In the genomic region with DNA sequence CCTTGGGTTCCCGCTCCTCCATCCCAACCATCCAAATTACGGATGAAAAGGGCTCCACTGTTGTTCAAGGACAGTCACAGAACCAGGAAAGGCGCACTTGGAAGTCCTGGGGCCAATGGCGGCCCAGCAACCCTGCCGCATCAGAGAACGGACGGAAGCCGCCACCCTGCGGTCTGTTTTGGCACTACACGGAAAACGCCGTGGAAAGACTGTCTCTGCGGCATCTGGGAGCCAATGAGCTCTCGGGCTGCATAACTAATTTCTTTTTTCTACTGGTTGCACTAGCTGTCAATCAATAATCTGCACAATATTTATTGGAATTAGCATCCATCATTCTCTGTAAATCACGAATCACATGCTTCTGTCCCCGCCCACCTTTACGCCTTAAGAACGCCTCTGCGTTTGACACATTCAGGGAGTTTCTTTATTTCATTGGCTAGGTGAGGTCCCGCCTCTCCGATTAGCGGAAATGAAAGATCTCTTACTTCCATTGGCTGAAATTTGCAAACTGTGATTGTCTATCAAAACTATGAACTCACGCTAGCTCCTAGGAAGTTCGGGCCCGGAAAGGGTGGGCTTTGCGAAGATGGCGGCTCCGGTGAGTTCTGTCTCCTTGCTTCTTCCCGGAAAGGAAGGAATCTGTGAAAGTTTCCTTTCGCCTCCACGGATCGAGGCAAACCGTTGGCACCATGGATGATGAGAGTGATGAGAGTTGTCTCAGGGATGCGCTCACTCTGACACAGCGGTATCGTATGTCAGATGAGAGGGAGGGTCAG, we compare ENCODE assay signal across 7 mouse cellular contexts. TPM values are rescaled to one million over a fixed set of nuclear protein-coding genes. Genes with fewer than 3 reads are reported as not detected.
DNase-seq lines count a peak whose midpoint lies in the region; ATAC-seq and TF ChIP-seq lines count a peak whose summit lies in the region.

A gene (plus strand): TSS at position 464 of the 776 bp plus-strand sequence.

- peak; percentile 93 for TF ChIP-seq CTCF in intestine, postnatal 0 days (IDR thresholded peaks at IDR 0.05; ENCODE audit: low read depth)
- TF ChIP-seq CTCF in small intestine, adult 2 months (IDR thresholded peaks at IDR 0.05; ENCODE audit: extremely low read depth, insufficient read length, insufficient replicate concordance, low read depth, low read length): peak; percentile 81

- peaks cover 7% of the 10 kb centered on the region for H3K4me1 ChIP-seq in embryonic facial prominence, embryonic 10.5 days
- H3K4me1 ChIP-seq in intestine, postnatal 0 days (replicated peaks; ENCODE audit: control insufficient read depth, insufficient read depth, low read length): no peaks in the 10 kb centered on the region
- H3K4me1 ChIP-seq in midbrain, embryonic 12.5 days: peaks cover 13% of the 10 kb centered on the region
- H3K4me1 ChIP-seq in small intestine, adult 2 months (ENCODE audit: control insufficient read depth, insufficient read depth, insufficient read length, low read length): no peaks in the 10 kb centered on the region

- H3K36me3 ChIP-seq in embryonic facial prominence, embryonic 10.5 days (replicated peaks): peaks cover 30% of the 10 kb centered on the region
- peaks cover 8% of the 10 kb centered on the region; the same call in 1 of the 2 replicates for H3K36me3 ChIP-seq in intestine, postnatal 0 days (ENCODE audit: control insufficient read depth, insufficient read depth)
- H3K36me3 ChIP-seq in midbrain, embryonic 12.5 days: peaks cover 12% of the 10 kb centered on the region; the same call in 1 of the 2 replicates
- peaks cover 8% of the 10 kb centered on the region; the same call in 1 of the 2 replicates for H3K36me3 ChIP-seq in small intestine, adult 2 months (ENCODE audit: control insufficient read depth, insufficient read depth, low read length)

- no peaks in the 10 kb centered on the region for H3K27me3 ChIP-seq in embryonic facial prominence, embryonic 10.5 days (replicated peaks; ENCODE audit: low read depth, poor library complexity, severe bottlenecking)
- H3K27me3 ChIP-seq in intestine, postnatal 0 days (replicated peaks; ENCODE audit: control insufficient read depth, insufficient read depth, low read length): no peaks in the 10 kb centered on the region
- H3K27me3 ChIP-seq in midbrain, embryonic 12.5 days: no peaks in the 10 kb centered on the region
- no peaks in the 10 kb centered on the region for H3K27me3 ChIP-seq in small intestine, adult 2 months (ENCODE audit: control insufficient read depth, insufficient read depth, low read length)

- H3K4me2 ChIP-seq in intestine, postnatal 0 days (replicated peaks; ENCODE audit: low read depth): peak within 1 kb of the TSS; percentile 77
- H3K4me2 ChIP-seq in midbrain, embryonic 12.5 days (replicated peaks): peak within 1 kb of the TSS; percentile 91

- peak within 1 kb of the TSS; percentile 96 for H3K27ac ChIP-seq in embryonic facial prominence, embryonic 10.5 days (replicated peaks)
- peak within 1 kb of the TSS; percentile 83 for H3K27ac ChIP-seq in intestine, postnatal 0 days (ENCODE audit: low read depth, low read length)
- H3K27ac ChIP-seq in midbrain, embryonic 12.5 days (replicated peaks): peak within 1 kb of the TSS; percentile 88
- H3K27ac ChIP-seq in small intestine, adult 2 months (ENCODE audit: insufficient read depth, low read depth, low read length): peak within 1 kb of the TSS; percentile 90

- no peaks in the 10 kb centered on the region for H3K9me3 ChIP-seq in embryonic facial prominence, embryonic 10.5 days
- no peaks in the 10 kb centered on the region for H3K9me3 ChIP-seq in intestine, postnatal 0 days (ENCODE audit: control insufficient read depth)
- no peaks in the 10 kb centered on the region for H3K9me3 ChIP-seq in midbrain, embryonic 12.5 days

- peak; percentile 97 for ATAC-seq in intestine, postnatal 0 days
- ATAC-seq in midbrain, embryonic 12.5 days (ENCODE audit: low FRiP score, low read depth): peak; percentile 96

- peak; percentile 98 for DNase-seq in adrenal gland, postnatal 10 days
- peak; percentile 97 for DNase-seq in embryonic facial prominence, embryonic 10.5 days (ENCODE audit: low spot score)
- peak; percentile 100 for DNase-seq in gonadal fat pad, adult 2 months (ENCODE audit: low read depth)
- peak; percentile 98 for DNase-seq in left cerebral cortex, postnatal 4 days

- H3K4me3 ChIP-seq in embryonic facial prominence, embryonic 10.5 days: peak within 1 kb of the TSS; percentile 78
- H3K4me3 ChIP-seq in intestine, postnatal 0 days (ENCODE audit: low read depth, low read length): peak within 1 kb of the TSS; percentile 80
- peak within 1 kb of the TSS; percentile 76 for H3K4me3 ChIP-seq in midbrain, embryonic 12.5 days
- H3K4me3 ChIP-seq in small intestine, adult 2 months (ENCODE audit: low read depth, low read length): peak within 1 kb of the TSS; percentile 79

- intact Hi-C loops in left cerebral cortex, postnatal 4 days (cut with DNase I): loop anchor here (2.0 kb wide), 1 partner anchor 116 kb away; no protein-coding TSS in a partner anchor

- under 1% methylated on average over 36 of the region's 36 CpGs for WGBS in embryonic facial prominence, embryonic 10.5 days
- WGBS in intestine, postnatal 0 days: under 1% methylated on average over 36 of the region's 36 CpGs
- WGBS in midbrain, embryonic 12.5 days: 0% methylated on average over 36 of the region's 36 CpGs
- under 1% methylated on average over 36 of the region's 36 CpGs for WGBS in small intestine, adult 2 months

- peak within 1 kb of the TSS; percentile 70 for H3K9ac ChIP-seq in intestine, postnatal 0 days (ENCODE audit: low read depth, low read length)
- H3K9ac ChIP-seq in midbrain, embryonic 12.5 days (replicated peaks): peak within 1 kb of the TSS; percentile 77

- TF ChIP-seq POLR2A in small intestine, adult 2 months (IDR thresholded peaks at IDR 0.05; ENCODE audit: low read depth, low read length): peak; percentile 86

RNA-seq across cellular contexts. Expression of the gene that starts here (rescaled TPM):
- 10 to 100 TPM; 32.9 to 38.1 TPM for total RNA-seq in adrenal gland, postnatal 10 days (2021)
- polyA plus RNA-seq in embryonic facial prominence, embryonic 10.5 days (2016; fragmentation: Nextera tagmentation; extraction: Ambion mirVana): 91.1 and 94.2 TPM in 2 replicates
- polyA plus RNA-seq in gonadal fat pad, adult 2 months (2012; rRNA removed): 12.1 and 14.6 TPM in 2 replicates
- polyA plus RNA-seq in intestine, postnatal 0 days (2015; fragmentation: Nextera tagmentation; extraction: Ambion mirVana): 69.4 and 77.9 TPM in 2 replicates
- total RNA-seq in left cerebral cortex, postnatal 4 days (2021): 10 to 100 TPM; 26.3 to 29.0 TPM
- 65.7 and 69.6 TPM in 2 replicates for polyA plus RNA-seq in midbrain, embryonic 12.5 days (2016; fragmentation: Nextera tagmentation; extraction: Ambion mirVana)
- polyA plus RNA-seq in small intestine, adult 2 months (2012; rRNA removed): 3.9 and 8.4 TPM in 2 replicates

Comparison
In these comparisons a context has a peak if more than half of its experiments do, and no peak if none do; other contexts are left out.
1. Peak in every context shown above with its lines: DNase-seq, ATAC-seq, H3K4me3 ChIP-seq and H3K27ac ChIP-seq.